Mouse (Mus musculus): Measurements from ENCODE around the gene Fer1l5. TPM values are rescaled to one million over a fixed set of nuclear protein-coding genes. Genes with fewer than 3 reads are reported as not detected.
A peak's percentile ranks its signal among the peaks of the same experiment; 100 is the strongest.

Gene Fer1l5
- polyA plus RNA-seq, 1 experiment: not detected

DNA sequence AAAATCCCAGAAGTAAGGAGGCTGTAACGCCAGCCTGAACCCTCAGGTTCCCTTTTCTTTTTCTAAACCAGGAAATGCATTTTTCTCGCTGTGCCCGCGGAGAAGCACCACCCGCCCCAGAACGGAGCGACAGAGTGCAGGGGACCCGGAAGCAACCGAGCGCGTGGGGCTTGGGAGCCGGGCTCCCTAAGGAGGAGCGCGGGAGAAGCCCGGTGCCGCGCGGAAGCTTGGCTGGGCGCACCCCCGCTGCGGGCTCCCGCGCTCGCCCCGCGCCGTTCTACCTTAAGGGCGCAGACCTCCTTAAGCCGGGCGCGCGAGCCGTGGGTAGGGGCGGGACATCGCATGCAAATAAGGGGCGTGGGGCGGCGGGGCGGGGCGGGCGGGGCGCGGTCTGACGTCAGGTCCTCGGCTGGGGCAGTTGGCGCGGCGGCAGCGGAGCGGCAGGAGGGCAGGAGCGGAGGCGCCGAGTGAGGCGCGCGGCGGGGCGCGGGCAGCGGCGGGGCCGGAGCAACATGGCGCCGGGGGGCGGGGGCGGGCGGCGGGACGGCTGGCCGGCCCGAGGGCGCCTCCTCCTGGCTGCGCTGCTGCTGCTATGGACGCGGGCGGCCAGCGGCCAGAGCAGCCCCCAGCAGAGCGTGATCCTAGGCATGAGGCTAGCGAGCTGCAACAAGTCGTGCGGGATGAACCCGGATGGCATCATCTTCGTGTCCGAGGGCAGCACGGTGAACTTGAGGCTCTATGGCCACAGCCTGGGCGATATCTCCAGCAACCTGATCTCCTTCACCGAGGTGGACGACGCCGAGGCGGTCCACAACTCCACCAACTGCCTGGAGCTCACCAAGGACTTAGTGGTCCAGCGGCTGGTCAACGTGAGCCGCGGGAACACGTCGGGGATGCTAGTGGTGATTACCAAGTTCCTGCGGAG, 99.4 kb downstream of the Fer1l5 start, which contains the start of gene Cnnm4:
Gene Cnnm4 (plus strand): TSS at position 440 of the 925 bp plus-strand sequence.
- Histone ChIP-seq H3K27ac (ENCODE audit: control insufficient read depth, insufficient read depth, low read depth, low read length, poor library complexity) (peak within 1 kb of the TSS; percentile 99), H3K4me1 (ENCODE audit: control insufficient read depth, insufficient read depth, low read length) (peaks cover 12% of the 10 kb centered on the region), H3K4me3 (replicated peaks; ENCODE audit: control insufficient read depth, low read depth, low read length) (peak within 1 kb of the TSS; percentile 84)
- WGBS: under 1% methylated on average over 87 of the region's 98 CpGs
- peak; percentile 58 for TF ChIP-seq POLR2A (IDR thresholded peaks at IDR 0.05; ENCODE audit: borderline replicate concordance, control insufficient read depth, low read depth, low read length)
- peak; percentile 33; the same call in 1 of the 2 replicates for TF ChIP-seq CTCF (IDR thresholded peaks at IDR 0.05; ENCODE audit: control insufficient read depth, insufficient read depth, low read length)

Other genes starting within 250 kb of the Fer1l5 start
- gene Uggt1, start 127.6 kb upstream of the Fer1l5 start, polyA plus RNA-seq (2011; ENCODE audit: insufficient read depth, insufficient read length, low replicate concordance, missing spikeins): 14.8 and 33.9 TPM in 2 replicates
- 33.7 and 62.7 TPM in 2 replicates for gene Neurl3, start 97.6 kb upstream of the Fer1l5 start, polyA plus RNA-seq (2011; ENCODE audit: insufficient read depth, insufficient read length, low replicate concordance, missing spikeins)
- gene Arid5a, start 64.6 kb upstream of the Fer1l5 start, polyA plus RNA-seq (2011; ENCODE audit: insufficient read depth, insufficient read length, low replicate concordance, missing spikeins): 14.3 and 36.7 TPM in 2 replicates
- gene Kansl3, start 3.1 kb upstream of the Fer1l5 start, polyA plus RNA-seq (2011; ENCODE audit: insufficient read depth, insufficient read length, low replicate concordance, missing spikeins): 12.2 and 27.8 TPM in 2 replicates
- 13.4 and 34.0 TPM in 2 replicates for gene Lman2l, start 73.0 kb downstream of the Fer1l5 start, polyA plus RNA-seq (2011; ENCODE audit: insufficient read depth, insufficient read length, low replicate concordance, missing spikeins)
- gene Cnnm4, start 99.3 kb downstream of the Fer1l5 start, polyA plus RNA-seq (2011; ENCODE audit: insufficient read depth, insufficient read length, low replicate concordance, missing spikeins): 2.3 and 4.2 TPM in 2 replicates
- 3.9 and 10.9 TPM in 2 replicates for gene Cnnm3, start 139.6 kb downstream of the Fer1l5 start, polyA plus RNA-seq (2011; ENCODE audit: insufficient read depth, insufficient read length, low replicate concordance, missing spikeins)
- 4.4 and 18.0 TPM in 2 replicates for gene Ankrd23, start 164.6 kb downstream of the Fer1l5 start, polyA plus RNA-seq (2011; ENCODE audit: insufficient read depth, insufficient read length, low replicate concordance, missing spikeins)
- 5.7 TPM in 1 of 2 replicates, not detected in the other for gene Gm42417, start 167.1 kb downstream of the Fer1l5 start, polyA plus RNA-seq (2011; ENCODE audit: insufficient read depth, insufficient read length, low replicate concordance, missing spikeins)
- gene Ankrd39, start 175.2 kb downstream of the Fer1l5 start, polyA plus RNA-seq (2011; ENCODE audit: insufficient read depth, insufficient read length, low replicate concordance, missing spikeins): 2.2 and 3.5 TPM in 2 replicates
- 2.4 and 4.8 TPM in 2 replicates for gene Sema4c, start 186.1 kb downstream of the Fer1l5 start, polyA plus RNA-seq (2011; ENCODE audit: insufficient read depth, insufficient read length, low replicate concordance, missing spikeins)